Mouse (Mus musculus): ENCODE results near the gene Spop.

DNA sequence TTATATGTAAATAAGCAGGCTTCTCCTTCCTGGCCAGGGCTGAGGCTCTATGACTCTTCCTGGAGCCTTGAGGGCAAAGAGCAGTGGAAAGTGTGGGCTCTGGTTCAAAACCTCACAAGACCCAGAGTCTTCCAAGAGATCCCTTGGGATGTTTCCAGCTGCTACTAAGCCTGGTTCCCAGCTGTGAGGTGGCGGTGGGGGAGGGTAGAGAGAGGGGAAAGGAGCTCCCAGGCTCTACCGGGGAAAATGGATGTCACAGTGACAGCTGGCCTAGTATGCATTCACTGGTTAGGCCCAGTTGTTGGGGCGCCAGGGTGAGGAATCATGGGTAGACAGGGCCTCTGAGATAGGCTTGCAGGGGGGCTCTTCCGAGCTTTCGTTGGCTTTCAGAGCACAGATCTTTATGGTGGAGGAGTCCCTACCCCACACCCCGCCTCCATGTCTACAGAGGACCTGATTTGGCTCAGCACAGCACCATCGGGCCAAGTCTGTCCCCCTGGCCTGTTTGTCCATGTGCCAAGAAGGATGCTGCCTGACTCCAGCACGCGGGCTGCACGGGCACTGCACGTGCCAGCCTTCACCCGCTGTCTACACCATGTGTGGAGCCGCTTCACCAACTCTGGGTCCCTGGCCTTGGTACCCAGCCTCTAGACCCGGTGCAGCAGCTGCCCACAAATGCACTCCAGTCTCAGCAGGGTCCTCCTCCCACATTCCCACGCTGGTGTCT lies 124.7 kb downstream of the Spop start:
- no peak for TF ChIP-seq CTCF (IDR thresholded peaks at IDR 0.05; ENCODE audit: low read depth, low read length)
- no peak for TF ChIP-seq POLR2A (IDR thresholded peaks at IDR 0.05; ENCODE audit: insufficient read depth, low read length)
- TF ChIP-seq EP300 (IDR thresholded peaks at IDR 0.05; ENCODE audit: insufficient read depth, low read depth, low read length), result no peak
